Mouse (Mus musculus): ENCODE measurements around the gene Cdc14a. TPM values are rescaled to one million over a fixed set of nuclear protein-coding genes. Genes with fewer than 3 reads are reported as not detected.

Gene Cdc14a
- 15.3 and 15.7 TPM in 2 replicates for polyA plus RNA-seq (2014; fragmentation: Nextera tagmentation; extraction: Ambion mirVana)

- H3K27ac ChIP-seq (replicated peaks; ENCODE audit: low read depth, low read length), result peak within 1 kb of the TSS; percentile 91
- peak within 1 kb of the TSS; percentile 93 for H3K4me3 ChIP-seq (ENCODE audit: low read depth, low read length)
- H3K4me1 ChIP-seq (ENCODE audit: control insufficient read depth, insufficient read depth, low read length), result peaks cover 3% of the 10 kb centered on the region; the same call in 1 of the 2 replicates
- ATAC-seq (replicated peaks; ENCODE audit: insufficient number of reproducible peaks, low FRiP score, low TSS enrichment, low read depth) (peak; percentile 93), DNase-seq (ENCODE audit: low spot score) (peak; percentile 95)
- H3K36me3 ChIP-seq (replicated peaks; ENCODE audit: control insufficient read depth, insufficient read depth, low read depth, low read length), result no peaks in the 10 kb centered on the region
- 0% methylated on average over 62 of the region's 64 CpGs for WGBS
- H3K27me3 ChIP-seq (ENCODE audit: control insufficient read depth, insufficient read depth, low read length), result no peaks in the 10 kb centered on the region
- no peaks in the 10 kb centered on the region for H3K9me3 ChIP-seq (replicated peaks; ENCODE audit: control insufficient read depth, low read length)
- H3K9ac ChIP-seq (replicated peaks; ENCODE audit: low read length), result peak within 1 kb of the TSS; percentile 91
- H3K4me2 ChIP-seq (ENCODE audit: low read depth, low read length), result peak within 1 kb of the TSS; percentile 74
These were observed at the start of gene Cdc14a for GRCm38 (mm10) chr3:116423353-116424159. Cdc14a (minus strand) TSS chr3:116424032.

GRCm38 (mm10) chr3:116465709-116466108 is 41.9 kb upstream of the Cdc14a start:
- DNase-seq (ENCODE audit: low spot score), result no peak
- H3K36me3 ChIP-seq (replicated peaks; ENCODE audit: control insufficient read depth, insufficient read depth, low read depth, low read length), result no peaks in the 10 kb centered on the region
- H3K4me1 ChIP-seq (ENCODE audit: control insufficient read depth, insufficient read depth, low read length), result no peaks in the 10 kb centered on the region
- ATAC-seq (replicated peaks; ENCODE audit: insufficient number of reproducible peaks, low FRiP score, low TSS enrichment, low read depth), result no peak
- H3K27ac ChIP-seq (replicated peaks; ENCODE audit: low read depth, low read length), result no peak overlapping the region
- H3K4me2 ChIP-seq (ENCODE audit: low read depth, low read length), result no peak overlapping the region
- H3K9ac ChIP-seq (replicated peaks; ENCODE audit: low read length), result no peak overlapping the region
- no peaks in the 10 kb centered on the region for H3K27me3 ChIP-seq (ENCODE audit: control insufficient read depth, insufficient read depth, low read length)
- WGBS, result 91% methylated on average over 12 of the region's 12 CpGs
- H3K9me3 ChIP-seq (replicated peaks; ENCODE audit: control insufficient read depth, low read length), result no peaks in the 10 kb centered on the region
- no peak overlapping the region for H3K4me3 ChIP-seq (ENCODE audit: low read depth, low read length)

GRCm38 (mm10) chr3:116464318-116464717 is 40.5 kb upstream of the Cdc14a start:
- Histone ChIP-seq H3K4me1 (ENCODE audit: control insufficient read depth, insufficient read depth, low read length) (no peaks in the 10 kb centered on the region), H3K4me3 (ENCODE audit: low read depth, low read length) (no peak overlapping the region), H3K9ac (replicated peaks; ENCODE audit: low read length) (no peak overlapping the region), H3K36me3 (replicated peaks; ENCODE audit: control insufficient read depth, insufficient read depth, low read depth, low read length) (no peaks in the 10 kb centered on the region), H3K27me3 (ENCODE audit: control insufficient read depth, insufficient read depth, low read length) (no peaks in the 10 kb centered on the region), H3K4me2 (ENCODE audit: low read depth, low read length) (no peak overlapping the region), H3K27ac (replicated peaks; ENCODE audit: low read depth, low read length) (no peak overlapping the region), H3K9me3 (replicated peaks; ENCODE audit: control insufficient read depth, low read length) (no peaks in the 10 kb centered on the region)
- ATAC-seq (replicated peaks; ENCODE audit: insufficient number of reproducible peaks, low FRiP score, low TSS enrichment, low read depth), result no peak
- DNase-seq (ENCODE audit: low spot score), result no peak
- WGBS, result 54% methylated on average over 2 of the region's 2 CpGs

GRCm38 (mm10) chr3:116461053-116461452 is 37.2 kb upstream of the Cdc14a start:
- 87% methylated on average over 4 of the region's 4 CpGs for WGBS
- no peaks in the 10 kb centered on the region for H3K4me1 ChIP-seq (ENCODE audit: control insufficient read depth, insufficient read depth, low read length)
- no peak for ATAC-seq (replicated peaks; ENCODE audit: insufficient number of reproducible peaks, low FRiP score, low TSS enrichment, low read depth)

GRCm38 (mm10) chr3:116454529-116454928 is 30.7 kb upstream of the Cdc14a start:
- H3K4me3 ChIP-seq (ENCODE audit: low read depth, low read length), result no peak overlapping the region
- H3K9ac ChIP-seq (replicated peaks; ENCODE audit: low read length), result no peak overlapping the region
- no peaks in the 10 kb centered on the region for H3K36me3 ChIP-seq (replicated peaks; ENCODE audit: control insufficient read depth, insufficient read depth, low read depth, low read length)
- WGBS, result 86% methylated on average over 1 of the region's 1 CpGs
- H3K27me3 ChIP-seq (ENCODE audit: control insufficient read depth, insufficient read depth, low read length), result no peaks in the 10 kb centered on the region
- no peak overlapping the region for H3K27ac ChIP-seq (replicated peaks; ENCODE audit: low read depth, low read length)
- no peak overlapping the region for H3K4me2 ChIP-seq (ENCODE audit: low read depth, low read length)
- DNase-seq (ENCODE audit: low spot score) (no peak), ATAC-seq (replicated peaks; ENCODE audit: insufficient number of reproducible peaks, low FRiP score, low TSS enrichment, low read depth) (no peak)
- no peaks in the 10 kb centered on the region for H3K9me3 ChIP-seq (replicated peaks; ENCODE audit: control insufficient read depth, low read length)
- no peaks in the 10 kb centered on the region for H3K4me1 ChIP-seq (ENCODE audit: control insufficient read depth, insufficient read depth, low read length)

More at GRCm38 (mm10) chr3:116461053-116461452, 37.2 kb upstream of the Cdc14a start:
- Histone ChIP-seq H3K9ac (replicated peaks; ENCODE audit: low read length) (no peak overlapping the region), H3K36me3 (replicated peaks; ENCODE audit: control insufficient read depth, insufficient read depth, low read depth, low read length) (no peaks in the 10 kb centered on the region), H3K9me3 (replicated peaks; ENCODE audit: control insufficient read depth, low read length) (no peaks in the 10 kb centered on the region), H3K27me3 (ENCODE audit: control insufficient read depth, insufficient read depth, low read length) (no peaks in the 10 kb centered on the region), H3K4me3 (ENCODE audit: low read depth, low read length) (no peak overlapping the region), H3K4me2 (ENCODE audit: low read depth, low read length) (no peak overlapping the region), H3K27ac (replicated peaks; ENCODE audit: low read depth, low read length) (no peak overlapping the region)
- DNase-seq (ENCODE audit: low spot score), result no peak

GRCm38 (mm10) chr3:116450741-116451140 is 26.9 kb upstream of the Cdc14a start:
- ATAC-seq (replicated peaks; ENCODE audit: insufficient number of reproducible peaks, low FRiP score, low TSS enrichment, low read depth), result no peak
- H3K36me3 ChIP-seq (replicated peaks; ENCODE audit: control insufficient read depth, insufficient read depth, low read depth, low read length), result no peaks in the 10 kb centered on the region

GRCm38 (mm10) chr3:116444327-116444726 is 20.5 kb upstream of the Cdc14a start:
- no peak overlapping the region for H3K9ac ChIP-seq (replicated peaks; ENCODE audit: low read length)
- 85% methylated on average over 9 of the region's 9 CpGs for WGBS
- no peaks in the 10 kb centered on the region for H3K36me3 ChIP-seq (replicated peaks; ENCODE audit: control insufficient read depth, insufficient read depth, low read depth, low read length)

More at GRCm38 (mm10) chr3:116450741-116451140, 26.9 kb upstream of the Cdc14a start:
- no peak overlapping the region for H3K27ac ChIP-seq (replicated peaks; ENCODE audit: low read depth, low read length)
- no peaks in the 10 kb centered on the region for H3K4me1 ChIP-seq (ENCODE audit: control insufficient read depth, insufficient read depth, low read length)
- no peak overlapping the region for H3K4me2 ChIP-seq (ENCODE audit: low read depth, low read length)
- H3K9ac ChIP-seq (replicated peaks; ENCODE audit: low read length), result no peak overlapping the region
- no peak for DNase-seq (ENCODE audit: low spot score)
- 87% methylated on average over 3 of the region's 3 CpGs for WGBS
- no peak overlapping the region for H3K4me3 ChIP-seq (ENCODE audit: low read depth, low read length)
- H3K9me3 ChIP-seq (replicated peaks; ENCODE audit: control insufficient read depth, low read length), result no peaks in the 10 kb centered on the region
- H3K27me3 ChIP-seq (ENCODE audit: control insufficient read depth, insufficient read depth, low read length), result no peaks in the 10 kb centered on the region

GRCm38 (mm10) chr3:116442788-116443187 is 19.0 kb upstream of the Cdc14a start:
- Histone ChIP-seq H3K4me2 (ENCODE audit: low read depth, low read length) (no peak overlapping the region), H3K4me3 (ENCODE audit: low read depth, low read length) (no peak overlapping the region), H3K9me3 (replicated peaks; ENCODE audit: control insufficient read depth, low read length) (no peaks in the 10 kb centered on the region), H3K27me3 (ENCODE audit: control insufficient read depth, insufficient read depth, low read length) (no peaks in the 10 kb centered on the region), H3K4me1 (ENCODE audit: control insufficient read depth, insufficient read depth, low read length) (no peaks in the 10 kb centered on the region), H3K27ac (replicated peaks; ENCODE audit: low read depth, low read length) (no peak overlapping the region), H3K9ac (replicated peaks; ENCODE audit: low read length) (no peak overlapping the region), H3K36me3 (replicated peaks; ENCODE audit: control insufficient read depth, insufficient read depth, low read depth, low read length) (no peaks in the 10 kb centered on the region)
- ATAC-seq (replicated peaks; ENCODE audit: insufficient number of reproducible peaks, low FRiP score, low TSS enrichment, low read depth), result no peak
- DNase-seq (ENCODE audit: low spot score), result no peak
- WGBS, result 100% methylated on average over 1 of the region's 1 CpGs

More at GRCm38 (mm10) chr3:116444327-116444726, 20.5 kb upstream of the Cdc14a start:
- H3K9me3 ChIP-seq (replicated peaks; ENCODE audit: control insufficient read depth, low read length), result no peaks in the 10 kb centered on the region
- H3K27ac ChIP-seq (replicated peaks; ENCODE audit: low read depth, low read length), result no peak overlapping the region
- no peak overlapping the region for H3K4me2 ChIP-seq (ENCODE audit: low read depth, low read length)
- H3K4me1 ChIP-seq (ENCODE audit: control insufficient read depth, insufficient read depth, low read length), result no peaks in the 10 kb centered on the region
- no peak overlapping the region for H3K4me3 ChIP-seq (ENCODE audit: low read depth, low read length)
- no peak for ATAC-seq (replicated peaks; ENCODE audit: insufficient number of reproducible peaks, low FRiP score, low TSS enrichment, low read depth)
- no peak for DNase-seq (ENCODE audit: low spot score)
- no peaks in the 10 kb centered on the region for H3K27me3 ChIP-seq (ENCODE audit: control insufficient read depth, insufficient read depth, low read length)
